In the genomic region with DNA sequence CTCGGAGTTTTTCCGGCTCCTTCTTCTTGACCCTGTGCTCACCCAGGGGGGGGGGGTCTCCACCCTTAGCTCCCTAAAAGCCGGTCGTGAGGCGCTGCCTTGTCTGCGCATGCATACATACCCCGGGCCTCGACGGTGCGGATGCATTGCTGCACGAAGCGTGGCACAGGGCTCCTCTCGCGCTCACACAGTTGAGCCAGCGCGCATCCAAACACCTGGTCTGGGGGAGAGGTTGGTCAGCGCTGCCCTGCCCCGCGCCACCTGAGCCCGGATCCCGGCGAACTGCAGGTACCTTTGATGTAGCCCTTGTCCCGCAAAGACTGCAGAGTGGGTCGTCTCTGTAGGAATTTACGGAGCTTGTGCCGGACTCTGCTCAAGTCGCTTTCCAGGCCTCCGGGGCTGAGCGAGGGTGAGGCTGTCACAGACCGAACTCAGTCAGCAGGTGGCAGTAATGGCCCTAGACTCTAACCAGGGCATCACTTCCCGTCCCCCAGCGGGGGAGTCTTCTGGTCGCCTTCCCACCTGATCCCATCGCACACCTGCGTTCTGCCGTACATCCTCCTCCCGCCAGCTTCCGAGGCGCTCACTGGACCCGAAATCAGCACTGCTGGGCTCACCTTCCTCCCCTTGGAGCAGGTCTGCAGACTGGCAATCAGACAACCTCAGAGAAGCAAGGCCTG, we compare ENCODE assay signal across 8 mouse cellular contexts. TPM values are rescaled to one million over a fixed set of nuclear protein-coding genes. Genes with fewer than 3 reads are reported as not detected.
DNase-seq lines count a peak whose midpoint lies in the region; ATAC-seq lines count a peak whose summit lies in the region.

No protein-coding gene starts in this region.

- peak; percentile 40 for DNase-seq in layer of hippocampus, adult 8-10 months (ENCODE audit: low spot score in 2 of 2)
- DNase-seq in layer of hippocampus, postnatal 36 days = no peak
- peak; percentile 74 for DNase-seq in cerebellum, adult 11 months
- DNase-seq in intestine, embryonic 14.5 days (ENCODE audit: low spot score) = peak; percentile 79
- DNase-seq in liver, embryonic 11.5 days (ENCODE audit: low spot score) = peak; percentile 58
- DNase-seq in retina, postnatal 1 day = peak; percentile 77
- no peak for DNase-seq in spleen, postnatal 4 days (ENCODE audit: low spot score in 2 of 2)

- H3K4me1 ChIP-seq in forebrain, embryonic 13.5 days = peaks cover 21% of the 10 kb centered on the region
- H3K4me1 ChIP-seq in intestine, embryonic 14.5 days (replicated peaks; ENCODE audit: control insufficient read depth, insufficient read depth, low read length) = peaks cover 3% of the 10 kb centered on the region; the same call in 1 of the 2 replicates
- H3K4me1 ChIP-seq in liver, embryonic 11.5 days (replicated peaks; ENCODE audit: control insufficient read depth, insufficient read depth, low read length) = no peaks in the 10 kb centered on the region; the same call in 1 of the 2 replicates

- H3K4me3 ChIP-seq in forebrain, embryonic 13.5 days = peak overlapping the region; percentile 33
- H3K4me3 ChIP-seq in intestine, embryonic 14.5 days (ENCODE audit: low read depth, low read length) = peak overlapping the region; percentile 20; the same call in 1 of the 2 replicates
- H3K4me3 ChIP-seq in liver, embryonic 11.5 days (ENCODE audit: low read depth, low read length) = no peak overlapping the region

- H3K9ac ChIP-seq in forebrain, embryonic 13.5 days = no peak overlapping the region
- no peak overlapping the region for H3K9ac ChIP-seq in intestine, embryonic 14.5 days (ENCODE audit: low read length)
- no peak overlapping the region for H3K9ac ChIP-seq in liver, embryonic 11.5 days (ENCODE audit: low read depth, low read length)

- ATAC-seq in forebrain, embryonic 13.5 days = no peak
- 0 out of 2 replicates have a peak, but pooled peaks have one; percentile 7 for ATAC-seq in intestine, embryonic 14.5 days (replicated peaks; ENCODE audit: low FRiP score, low TSS enrichment, low read depth)
- no peak for ATAC-seq in liver, embryonic 11.5 days (replicated peaks; ENCODE audit: low FRiP score)

- peak overlapping the region; percentile 62 for H3K4me2 ChIP-seq in forebrain, embryonic 13.5 days
- peak overlapping the region; percentile 44 for H3K4me2 ChIP-seq in intestine, embryonic 14.5 days (ENCODE audit: low read length)
- H3K4me2 ChIP-seq in liver, embryonic 11.5 days = peak overlapping the region; percentile 37; the same call in 1 of the 2 replicates

- peaks cover 31% of the 10 kb centered on the region for H3K27me3 ChIP-seq in forebrain, embryonic 13.5 days
- peaks cover 19% of the 10 kb centered on the region for H3K27me3 ChIP-seq in intestine, embryonic 14.5 days (replicated peaks; ENCODE audit: control insufficient read depth, insufficient read depth, low read length)
- H3K27me3 ChIP-seq in liver, embryonic 11.5 days (replicated peaks; ENCODE audit: control insufficient read depth, insufficient read depth, low read length) = peaks cover 20% of the 10 kb centered on the region

- H3K27ac ChIP-seq in forebrain, embryonic 13.5 days = no peak overlapping the region
- no peak overlapping the region for H3K27ac ChIP-seq in intestine, embryonic 14.5 days (ENCODE audit: low read depth)
- H3K27ac ChIP-seq in liver, embryonic 11.5 days (ENCODE audit: low read depth, low read length) = no peak overlapping the region

- H3K36me3 ChIP-seq in forebrain, embryonic 13.5 days (ENCODE audit: poor library complexity, severe bottlenecking) = no peaks in the 10 kb centered on the region
- H3K36me3 ChIP-seq in intestine, embryonic 14.5 days (ENCODE audit: control insufficient read depth, insufficient read depth, low read length) = 0 out of 2 replicates have a peak, but pooled peaks cover 3% of the 10 kb centered on the region
- H3K36me3 ChIP-seq in liver, embryonic 11.5 days (ENCODE audit: control insufficient read depth, insufficient read depth, low read length) = no peaks in the 10 kb centered on the region

- WGBS in forebrain, embryonic 13.5 days = 13% methylated on average over 40 of the region's 40 CpGs
- 18% methylated on average over 40 of the region's 40 CpGs for WGBS in intestine, embryonic 14.5 days
- 36% methylated on average over 40 of the region's 40 CpGs for WGBS in liver, embryonic 11.5 days

- H3K9me3 ChIP-seq in forebrain, embryonic 13.5 days (replicated peaks) = no peaks in the 10 kb centered on the region
- no peaks in the 10 kb centered on the region for H3K9me3 ChIP-seq in intestine, embryonic 14.5 days (ENCODE audit: control insufficient read depth, low read length)
- no peaks in the 10 kb centered on the region for H3K9me3 ChIP-seq in liver, embryonic 11.5 days (ENCODE audit: control insufficient read depth, low read length)

RNA-seq across cellular contexts. Expression of gene Arhgap27, which starts 29.6 kb away (rescaled TPM):
- 10 to 100 TPM in 3 of 4 experiments, 1 to 10 TPM in 1; 9.8 to 19.8 (median 15.6) TPM for total RNA-seq in layer of hippocampus, adult 8-10 months (2022)
- total RNA-seq in layer of hippocampus, postnatal 36 days (2021) = 1 to 10 TPM; 7.9 to 9.6 TPM
- polyA plus RNA-seq in forebrain, embryonic 13.5 days (2015; fragmentation: Nextera tagmentation; extraction: Ambion mirVana) = 2.2 and 2.3 TPM in 2 replicates
- polyA plus RNA-seq in intestine, embryonic 14.5 days (2014; fragmentation: Nextera tagmentation; extraction: Ambion mirVana) = 23.8 and 24.8 TPM in 2 replicates
- polyA plus RNA-seq in liver, embryonic 11.5 days (2014; fragmentation: Nextera tagmentation; extraction: Ambion mirVana) = 5.0 and 5.1 TPM in 2 replicates

Comparison
In these comparisons a context has a peak if more than half of its experiments do, and no peak if none do; other contexts are left out.
1. DNase-seq: peak in layer of hippocampus, adult 8-10 months (2 of 2), cerebellum, adult 11 months (single experiment), intestine, embryonic 14.5 days (single experiment), liver, embryonic 11.5 days (single experiment) and retina, postnatal 1 day (single experiment); none in layer of hippocampus, postnatal 36 days (0 of 2) and spleen, postnatal 4 days (0 of 2).
2. Peak in every context shown above with its lines, with median percentiles within 50 percentile points of each other: H3K4me2 ChIP-seq.